Mouse (Mus musculus) monocyte, adult 2 months (primary cell): ENCODE measurements around the gene Pyroxd2.
A peak's percentile ranks its signal among the peaks of the same experiment; 100 is the strongest.
"Not testable (repeated sequence)": the region's sequence is repeated elsewhere in the genome, so short reads cannot be mapped to it uniquely, and the experiment has no call there.

Source experiments
- DNase-seq, 2 experiments: peaks; one replicate each; pipeline ENCODE4 v3.0.0; 2022; ENCODE audit warnings: low spot score in 2 of 2, low read depth in 1 of 2

The Pyroxd2 gene

GRCm38 (mm10) chr19:42752363-42752931, at the start of gene Pyroxd2:
Pyroxd2 (minus strand) TSS chr19:42752775.
- peak; percentile 35 to 45 for DNase-seq

GRCm38 (mm10) chr19:42797866-42798265, 45.3 kb upstream of the Pyroxd2 start:
- no peak for DNase-seq

- DNase-seq, result no peak
These were observed 43.2 kb upstream of the Pyroxd2 start for GRCm38 (mm10) chr19:42795801-42796200.

DNA sequence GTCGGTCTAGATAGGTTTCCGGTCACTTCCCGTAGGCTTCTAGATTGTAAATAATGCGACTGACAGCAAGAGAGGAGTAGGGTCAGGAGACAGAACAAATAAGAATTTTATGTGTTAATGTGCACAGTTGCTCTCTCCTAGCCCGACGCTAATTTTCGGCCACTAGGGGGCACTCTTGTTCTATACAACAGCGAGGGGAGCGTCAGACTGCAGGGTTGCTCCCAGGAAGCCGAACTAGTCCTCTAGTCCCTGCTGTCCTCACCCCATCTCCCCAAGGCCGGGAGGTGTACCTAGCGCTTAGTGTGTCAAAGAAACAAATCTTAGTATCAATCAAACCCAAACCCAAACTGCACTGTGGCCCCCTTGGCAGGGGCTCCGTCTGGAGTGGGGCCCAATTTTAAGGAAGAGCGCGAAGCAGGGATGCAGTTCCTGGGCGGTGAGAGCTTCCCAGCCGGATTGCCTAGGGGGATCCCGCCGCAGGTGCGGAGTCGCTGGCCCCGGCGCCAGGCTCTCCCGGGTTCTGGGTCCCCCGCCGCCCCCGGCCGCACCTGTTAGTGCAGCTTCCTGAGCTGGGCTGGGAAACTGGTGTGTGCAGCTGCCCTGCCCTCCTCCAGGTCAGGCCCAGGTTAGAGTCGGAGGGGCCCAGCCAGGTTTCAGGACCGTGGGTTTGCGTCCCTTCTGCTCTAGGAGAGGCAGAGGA, 42.5 kb upstream of the Pyroxd2 start:
- peak; percentile 38 to 69 for DNase-seq

DNA sequence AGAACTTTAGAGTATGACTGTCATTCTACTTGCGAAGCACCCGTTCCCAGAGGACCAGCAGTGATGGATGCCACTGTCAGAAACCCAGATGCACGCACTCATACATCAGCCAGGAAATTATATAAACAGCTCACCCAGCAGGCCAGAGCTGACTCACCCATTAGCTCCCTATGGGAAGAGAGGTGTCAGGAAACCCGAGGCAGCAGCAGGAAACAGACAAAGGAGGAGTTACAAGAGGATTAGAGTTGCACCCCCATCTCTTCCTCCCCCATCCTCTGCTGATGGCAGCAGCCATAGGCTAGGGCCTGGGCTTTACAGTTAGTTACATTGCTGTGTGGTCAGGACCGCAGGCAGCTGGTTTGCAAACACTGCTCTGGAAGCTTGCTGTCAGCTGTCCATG, 35.7 kb upstream of the Pyroxd2 start:
- no peak for DNase-seq

GRCm38 (mm10) chr19:42785562-42786220, 33.1 kb upstream of the Pyroxd2 start:
- DNase-seq, result no peak

GRCm38 (mm10) chr19:42785129-42785528, 32.6 kb upstream of the Pyroxd2 start:
- no peak for DNase-seq

- not testable (repeated sequence) for DNase-seq
These were observed 27.6 kb upstream of the Pyroxd2 start for GRCm38 (mm10) chr19:42780156-42780538.

DNA sequence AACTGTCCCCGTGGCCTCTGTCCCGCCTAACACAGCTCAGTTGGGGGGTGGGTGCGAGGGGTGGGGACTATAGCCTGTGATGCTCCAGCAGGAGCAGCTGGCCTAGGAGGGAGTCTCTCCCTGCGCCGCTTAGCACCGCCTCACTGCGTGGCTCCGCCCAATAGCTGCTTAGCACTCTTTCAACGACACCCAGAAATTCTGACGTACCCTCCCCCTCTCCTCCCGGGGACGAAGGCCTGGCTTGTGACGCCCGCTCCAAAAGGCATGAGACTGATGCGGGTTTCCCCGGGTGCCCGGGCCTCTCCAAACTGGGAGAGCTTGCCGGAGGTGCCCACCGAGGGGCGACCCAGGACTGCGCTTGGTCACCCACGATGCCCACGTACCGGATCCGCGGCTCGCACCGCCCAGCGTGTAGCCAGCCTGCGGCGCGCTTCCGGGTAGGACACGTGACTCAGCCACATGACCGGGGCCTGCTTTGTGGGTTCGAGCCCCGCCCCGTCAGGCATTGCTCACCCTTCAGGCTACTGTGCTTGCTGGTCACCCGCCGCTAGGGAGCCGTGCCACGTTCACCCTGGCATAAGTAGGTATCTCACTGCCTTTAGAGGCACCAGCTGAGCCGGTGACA, 27.1 kb upstream of the Pyroxd2 start, which contains the start of gene Hps1:
TSS of gene Hps1 (minus strand) at position 448 of the 625 bp plus-strand sequence.
- DNase-seq, result peak; percentile 80 to 88

DNA sequence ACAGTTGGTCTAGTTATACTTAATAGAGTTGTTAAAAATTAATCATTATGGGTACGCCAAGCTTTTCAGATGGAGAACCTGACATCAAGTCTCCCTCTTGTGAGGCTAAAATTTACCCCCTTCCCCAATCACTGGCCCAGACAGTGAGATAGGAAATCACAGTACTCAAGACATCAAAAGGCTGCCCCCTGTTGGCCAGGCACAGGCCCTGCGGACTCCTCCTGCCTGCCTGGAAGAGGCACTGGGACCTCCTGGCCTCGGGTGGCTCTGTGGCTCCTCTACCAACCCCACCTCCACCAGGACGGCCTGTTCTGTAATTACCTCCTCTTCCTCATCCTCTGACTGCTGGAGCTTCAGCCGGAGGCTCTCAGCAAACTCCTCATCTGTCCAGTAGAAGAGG, 25.2 kb upstream of the Pyroxd2 start:
- DNase-seq, result no peak

GRCm38 (mm10) chr19:42776813-42777212, 24.2 kb upstream of the Pyroxd2 start:
- DNase-seq, result no peak

GRCm38 (mm10) chr19:42770141-42770872, 17.7 kb upstream of the Pyroxd2 start:
- no peak for DNase-seq

GRCm38 (mm10) chr19:42769648-42770047, 17.1 kb upstream of the Pyroxd2 start:
- no peak for DNase-seq

- no peak for DNase-seq
These were observed 14.8 kb upstream of the Pyroxd2 start for GRCm38 (mm10) chr19:42767361-42767760.

DNA sequence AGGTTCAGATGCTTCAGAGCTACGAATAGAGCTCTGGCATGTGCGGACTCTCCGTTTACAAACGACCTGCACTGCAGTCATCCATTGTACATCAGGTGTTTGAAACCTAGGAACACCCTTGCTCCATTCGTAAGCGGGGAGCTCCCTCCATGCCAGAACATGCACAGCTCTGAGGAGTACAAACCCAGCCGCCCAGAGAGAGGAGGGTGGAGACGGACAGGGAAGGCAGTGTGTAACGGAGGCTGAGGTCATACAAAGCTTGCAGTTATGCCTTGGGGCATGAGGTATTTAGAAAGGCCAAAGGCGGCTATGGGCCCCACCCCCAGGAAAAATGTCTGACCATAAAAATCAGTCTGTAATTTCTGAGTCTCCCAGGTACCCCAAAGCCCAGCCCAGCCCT, 11.8 kb upstream of the Pyroxd2 start:
- DNase-seq, result no peak

GRCm38 (mm10) chr19:42756671-42757070, 4.1 kb upstream of the Pyroxd2 start:
- DNase-seq, result no peak

GRCm38 (mm10) chr19:42755148-42755870, 2.7 kb upstream of the Pyroxd2 start:
- DNase-seq, result no peak

DNA sequence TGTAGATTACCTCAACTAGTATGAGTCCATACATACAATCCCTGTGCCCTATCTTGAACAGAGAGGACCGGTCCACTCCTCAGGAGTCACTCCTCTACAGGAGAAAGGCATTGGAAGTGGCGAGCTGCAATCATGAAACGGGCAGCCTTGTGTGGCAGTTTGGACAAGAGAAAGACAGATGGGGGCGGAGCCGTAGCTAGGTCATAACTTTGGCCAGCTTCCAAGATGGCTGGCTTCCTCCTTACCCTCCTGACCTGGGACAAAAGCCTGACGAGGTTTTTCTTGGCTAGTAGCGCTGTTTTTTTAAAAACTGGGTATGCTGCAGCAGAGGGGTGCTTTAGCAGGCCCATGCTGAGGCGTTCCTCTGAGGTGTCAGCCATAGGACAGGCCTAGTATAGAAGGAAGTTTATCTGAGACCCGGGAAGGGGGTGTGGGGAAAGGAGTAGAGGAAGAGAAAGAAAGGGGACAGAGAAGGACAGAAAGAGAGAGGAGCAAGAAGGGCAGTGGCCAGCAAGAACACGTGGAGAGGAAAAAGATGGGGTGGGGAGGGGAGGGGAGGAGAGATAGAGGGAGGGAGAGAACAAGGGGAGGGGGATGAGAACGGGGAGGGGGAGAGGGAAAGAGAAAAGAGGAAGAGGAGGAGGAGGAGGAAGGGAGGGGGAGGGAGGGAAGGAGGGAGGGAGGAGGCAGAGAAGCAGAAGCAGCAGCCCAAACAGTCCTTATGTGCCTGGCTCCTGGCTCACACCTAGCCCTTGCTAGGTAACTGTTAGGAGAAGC, 754 bp upstream of the Pyroxd2 start:
- peak; percentile 52 to 69 for DNase-seq

DNA sequence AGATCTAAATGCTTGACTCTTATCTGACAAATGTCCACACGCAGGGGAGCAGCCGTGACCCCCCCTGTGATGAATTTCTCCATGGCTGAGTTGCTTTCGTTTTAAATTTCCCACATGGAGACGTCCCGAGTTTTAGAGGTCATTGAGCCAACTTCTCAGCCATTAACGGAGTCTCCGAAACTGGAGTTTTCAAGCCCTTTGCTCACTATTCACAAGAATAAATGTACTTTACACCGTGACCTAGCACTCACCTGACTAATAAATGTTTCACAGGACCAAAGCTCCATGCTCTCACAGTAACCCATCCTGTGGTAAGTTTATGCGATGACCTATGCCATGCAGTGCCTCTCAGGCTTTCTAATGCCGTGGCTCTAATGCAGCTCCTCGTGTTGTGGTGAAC, 2.4 kb downstream of the Pyroxd2 start:
- no peak for DNase-seq

- no peak for DNase-seq
These were observed 5.9 kb downstream of the Pyroxd2 start for GRCm38 (mm10) chr19:42746702-42747101.
